Mouse (Mus musculus) stomach, embryonic 14.5 days (tissue): Measurements from ENCODE around the gene Stard10. TPM values are rescaled to one million over a fixed set of nuclear protein-coding genes. Genes with fewer than 3 reads are reported as not detected.

Source experiments
- ATAC-seq: fragments of 200-750 bp; cut with Nextera tagmentation; 2 replicates; pipeline ENCODE4 v1.8.0; 2017; ENCODE audit warnings: low read depth, moderate TSS enrichment; ENCODE audit not compliant: insufficient number of reproducible peaks, insufficient read depth, low FRiP score
- H3K27ac ChIP-seq: fragments of 300-500 bp; sonication (generic); 2 replicates; pipeline ENCODE4 v1.5.1; 2014; ENCODE audit warnings: mild to moderate bottlenecking, low read length, moderate library complexity, mixed read lengths
- H3K27me3 ChIP-seq: fragments of 300-500 bp; sonication (generic); 2 replicates; pipeline ENCODE4 v1.6.1; 2014; ENCODE audit warnings: low read length, control low read depth, mixed read lengths; ENCODE audit not compliant: control insufficient read depth, insufficient read depth
- H3K36me3 ChIP-seq: fragments of 300-500 bp; sonication (generic); 2 replicates; pipeline ENCODE4 v1.6.1; 2014; ENCODE audit warnings: mild to moderate bottlenecking, control low read depth, low read length, moderate library complexity, mixed read lengths; ENCODE audit not compliant: control insufficient read depth, insufficient read depth
- H3K4me1 ChIP-seq: fragments of 300-500 bp; sonication (generic); 2 replicates; pipeline ENCODE4 v1.6.1; 2014; ENCODE audit warnings: low read length, control low read depth, mixed read lengths; ENCODE audit not compliant: control insufficient read depth, insufficient read depth
- H3K4me2 ChIP-seq: fragments of 300-500 bp; sonication (generic); replicated peaks from 2 replicates; pipeline ENCODE4 v1.6.1; 2014; ENCODE audit warnings: low read depth, low read length, control low read depth
- H3K4me3 ChIP-seq: fragments of 300-500 bp; sonication (generic); 2 replicates; pipeline ENCODE4 v1.5.1; 2014; ENCODE audit warnings: low read depth, low read length, control low read depth
- H3K9ac ChIP-seq: fragments of 300-500 bp; sonication (generic); replicated peaks from 2 replicates; pipeline ENCODE4 v1.6.1; 2014; ENCODE audit warnings: low read depth, mild to moderate bottlenecking, control low read depth, low read length, moderate library complexity, mixed read lengths
- H3K9me3 ChIP-seq: fragments of 300-500 bp; sonication (generic); 2 replicates; pipeline ENCODE4 v1.6.1; 2016; ENCODE audit warnings: low read depth, low read length, control low read depth; ENCODE audit not compliant: control insufficient read depth
- WGBS: fragments of 180-500 bp; shearing (Covaris S2); extraction: QIAGEN DNeasy Blood & Tissue Kit; methylation state at CpG from one replicate; pipeline ENCODE4 v1.1.7; 2014; 5-methylcytosine and 5-hydroxymethylcytosine counted together
- polyA plus RNA-seq: library from polyadenylated mRNA; unstranded; fragments of >200 nt; fragmentation: Nextera tagmentation; extraction: Ambion mirVana; gene quantifications from 2 replicates; pipeline ENCODE4 v1.2.1, GENCODE M21; 2014

The Stard10 gene
- polyA plus RNA-seq, 1 experiment from 2014 or later: 123 TPM

- Histone ChIP-seq H3K27me3 (no peaks in the 10 kb centered on the region), H3K4me2 (0 out of 2 replicates have a peak overlapping the region, but pooled peaks have one; percentile 10), H3K27ac (peak overlapping the region; percentile 99), H3K4me3 (no peak overlapping the region), H3K9ac (no peak overlapping the region), H3K36me3 (peaks cover 21% of the 10 kb centered on the region; the same call in 1 of the 2 replicates), H3K9me3 (no peaks in the 10 kb centered on the region), H3K4me1 (peaks cover 33% of the 10 kb centered on the region)
- ATAC-seq: peak; percentile 35; the same call in 1 of the 2 replicates
- WGBS: 40% methylated on average over 4 of the region's 4 CpGs
Observed at GRCm38 (mm10) chr7:101391909-101392479, 75.1 kb downstream of the Stard10 start.

DNA sequence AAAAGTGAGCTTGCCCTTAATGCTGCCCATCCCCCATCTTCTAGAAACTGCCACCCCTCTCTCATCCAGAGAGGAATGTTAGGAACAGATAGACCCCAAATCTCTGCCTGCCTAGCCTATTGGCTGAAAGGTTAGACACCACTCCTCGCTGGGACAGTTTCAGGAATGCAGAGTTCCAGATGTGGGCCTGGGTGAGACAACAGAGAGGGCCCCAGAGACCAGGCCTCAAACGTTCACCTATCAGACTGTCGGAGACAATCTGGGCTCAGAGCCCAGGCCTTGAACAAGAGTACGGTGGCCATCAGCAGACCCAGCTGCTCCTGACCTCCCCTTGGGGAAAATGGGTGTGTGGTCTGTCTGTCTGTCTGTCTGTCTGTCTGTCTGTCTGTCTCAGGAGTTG, 76.1 kb downstream of the Stard10 start:
- no peak overlapping the region for H3K9ac ChIP-seq
- peaks cover 33% of the 10 kb centered on the region for H3K4me1 ChIP-seq
- H3K36me3 ChIP-seq: peaks cover 31% of the 10 kb centered on the region
- ATAC-seq: no peak
- peak overlapping the region; percentile 99 for H3K27ac ChIP-seq
- peak overlapping the region; percentile 15; the same call in 1 of the 2 replicates for H3K4me2 ChIP-seq
- WGBS: 31% methylated on average over 4 of the region's 4 CpGs
- H3K4me3 ChIP-seq: no peak overlapping the region
- H3K27me3 ChIP-seq: no peaks in the 10 kb centered on the region
- no peaks in the 10 kb centered on the region for H3K9me3 ChIP-seq

GRCm38 (mm10) chr7:101393694-101394504, 77.0 kb downstream of the Stard10 start:
- peaks cover 33% of the 10 kb centered on the region for H3K4me1 ChIP-seq
- peak overlapping the region; percentile 41 for H3K4me3 ChIP-seq
- WGBS: 18% methylated on average over 8 of the region's 8 CpGs
- H3K4me2 ChIP-seq: peak overlapping the region; percentile 63
- peak overlapping the region; percentile 99 for H3K27ac ChIP-seq
- H3K36me3 ChIP-seq: peaks cover 40% of the 10 kb centered on the region
- peak overlapping the region; percentile 48 for H3K9ac ChIP-seq
- H3K27me3 ChIP-seq: no peaks in the 10 kb centered on the region
- H3K9me3 ChIP-seq: no peaks in the 10 kb centered on the region
- peak; percentile 80 for ATAC-seq

DNA sequence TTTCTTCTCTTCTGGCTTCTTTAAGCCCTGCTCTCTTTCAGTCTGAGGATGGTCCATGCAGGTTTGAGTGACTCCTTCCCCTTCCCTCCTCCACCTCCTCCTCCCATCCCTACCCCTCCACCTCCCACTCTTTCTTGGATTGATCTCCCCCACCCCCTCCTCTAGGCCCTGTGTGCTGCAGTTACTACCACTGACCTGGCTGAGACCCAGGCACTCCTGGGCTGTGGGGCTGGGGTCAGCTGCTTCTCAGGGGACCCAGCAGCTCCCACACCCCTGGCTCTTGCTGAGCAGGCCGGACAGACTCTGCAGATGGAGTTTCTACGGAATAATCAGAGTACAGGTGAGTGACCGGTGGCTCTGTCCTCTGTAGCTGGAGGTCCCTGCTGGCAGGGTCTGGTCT, 77.7 kb downstream of the Stard10 start:
- Histone ChIP-seq H3K4me3 (peak overlapping the region; percentile 41), H3K9me3 (no peaks in the 10 kb centered on the region), H3K4me1 (peaks cover 33% of the 10 kb centered on the region), H3K27ac (peak overlapping the region; percentile 99), H3K36me3 (peaks cover 45% of the 10 kb centered on the region), H3K4me2 (peak overlapping the region; percentile 63), H3K27me3 (no peaks in the 10 kb centered on the region), H3K9ac (peak overlapping the region; percentile 48)
- no peak; the same call in 1 of the 2 replicates for ATAC-seq
- WGBS: 52% methylated on average over 3 of the region's 3 CpGs

- Histone ChIP-seq H3K4me1 (peaks cover 30% of the 10 kb centered on the region), H3K27me3 (no peaks in the 10 kb centered on the region), H3K4me2 (peak overlapping the region; percentile 63), H3K36me3 (peaks cover 48% of the 10 kb centered on the region), H3K4me3 (peak overlapping the region; percentile 41), H3K27ac (peak overlapping the region; percentile 99; the same call in 1 of the 2 replicates), H3K9me3 (no peaks in the 10 kb centered on the region), H3K9ac (peak overlapping the region; percentile 48)
- WGBS: 47% methylated on average over 2 of the region's 2 CpGs
- ATAC-seq: no peak
Observed at GRCm38 (mm10) chr7:101395471-101395870, 78.6 kb downstream of the Stard10 start.

Other genes starting within 250 kb of the Stard10 start
- 33.1 and 33.7 TPM in 2 replicates for gene Fchsd2, start 224.2 kb upstream of the Stard10 start, polyA plus RNA-seq
- gene Atg16l2, start 14.8 kb upstream of the Stard10 start, polyA plus RNA-seq: 12.0 and 16.2 TPM in 2 replicates
- gene Arap1, start 31.0 kb downstream of the Stard10 start, polyA plus RNA-seq: 119 and 131 TPM in 2 replicates
- 0.31 and 8.0 TPM in 2 replicates for gene Gm45837, start 93.8 kb downstream of the Stard10 start, polyA plus RNA-seq
- gene Pde2a, start 104.6 kb downstream of the Stard10 start, polyA plus RNA-seq: 8.9 and 20.7 TPM in 2 replicates